Mouse (Mus musculus): ENCODE measurements around the gene Sprr2b.
"Not testable (repeated sequence)": the region's sequence is repeated elsewhere in the genome, so short reads cannot be mapped to it uniquely, and the experiment has no call there.

DNA sequence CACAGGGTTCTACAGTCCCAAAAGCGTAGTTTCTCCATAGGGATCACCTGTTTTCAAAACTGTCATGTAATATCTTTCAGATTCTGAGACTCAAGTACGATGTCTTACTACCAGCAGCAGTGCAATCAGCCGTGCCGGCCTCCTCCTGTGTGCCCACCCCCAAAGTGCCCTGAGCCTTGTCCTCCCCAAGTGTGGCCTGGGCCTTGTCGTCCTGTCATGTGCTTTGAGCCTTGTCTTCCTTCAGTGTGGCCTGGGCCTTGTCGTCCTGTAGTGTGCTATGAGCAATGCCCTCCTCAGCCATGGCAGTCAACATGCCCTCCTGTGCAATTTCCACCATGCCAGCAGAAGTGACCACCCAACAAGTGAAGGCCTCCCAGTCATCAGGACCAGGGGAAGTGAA lies 27.9 kb upstream of the Sprr2b start:
- TF ChIP-seq CTCF (IDR thresholded peaks at IDR 0.05; ENCODE audit: extremely low read depth, insufficient read depth, insufficient read length, insufficient replicate concordance); POLR2A (IDR thresholded peaks at IDR 0.05; ENCODE audit: low read depth, low read length): not testable (repeated sequence)

All from spleen, adult 2 months (tissue).